ENCODE assay signal across 15 mouse cellular contexts in the genomic region with DNA sequence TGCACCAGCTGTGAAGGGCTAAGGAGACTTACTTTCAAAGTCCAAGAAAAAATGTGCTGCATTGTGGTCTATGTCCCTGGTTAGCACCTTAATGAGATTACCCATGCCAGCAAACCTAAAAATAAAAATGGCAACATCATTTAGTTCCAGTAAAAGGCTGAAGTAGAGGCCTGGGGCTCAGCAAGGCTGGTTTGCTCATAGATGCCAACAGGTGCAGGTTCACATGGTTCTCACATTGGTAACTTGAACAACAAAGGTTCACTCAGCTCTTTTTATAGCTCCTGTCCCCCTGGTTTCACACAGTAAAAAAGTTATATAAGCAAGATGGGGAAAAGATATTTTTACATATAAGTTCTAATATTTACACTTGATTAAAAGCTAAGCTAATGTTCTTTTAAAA.
DNase-seq lines count a peak whose midpoint lies in the region.
"Had no signal": no experiment of that assay in that cellular context is flagged by ENCODE, and none has a peak within 500 bp of the region (broad histone marks: within the 10 kb centered on the region; RNA-seq: fewer than 3 reads in every experiment).

No protein-coding gene starts in this region.

- peak; percentile 2 for DNase-seq in kidney, adult 11 months
- no peak for DNase-seq in kidney, postnatal 25 days
- DNase-seq in retina, postnatal 1 day: peak; percentile 3
- DNase-seq in retina, embryonic 14.5 days (ENCODE audit: low spot score): no peak
- peak; percentile 12 for DNase-seq in brain, adult 2 months (ENCODE audit: low read depth, low spot score)
- peak; percentile 27 for DNase-seq in skeletal muscle tissue, adult 2 months (ENCODE audit: low read depth, low spot score)
- no peak for DNase-seq in right cerebral cortex, postnatal 10 days (ENCODE audit: low spot score in 2 of 2)
- DNase-seq: adrenal gland, postnatal 10 days; B cell, adult 2 months; cerebellum, adult 18-20 months; cerebellum, adult 9-11 months; cerebellum, postnatal 36 days; gastrocnemius, postnatal 25 days; heart, adult 11 months; heart, postnatal 4 days had no signal

Comparison
In these comparisons a context has a peak if more than half of its experiments do, and no peak if none do; other contexts are left out.
1. DNase-seq: peak in kidney, adult 11 months (single experiment), retina, postnatal 1 day (single experiment), brain, adult 2 months (single experiment) and skeletal muscle tissue, adult 2 months (single experiment); none in kidney, postnatal 25 days (0 of 2), retina, embryonic 14.5 days (single experiment) and right cerebral cortex, postnatal 10 days (0 of 2).